Mouse (Mus musculus) CH12.LX (cell line): ENCODE measurements around the gene Cask. TPM values are rescaled to one million over a fixed set of nuclear protein-coding genes. Genes with fewer than 3 reads are reported as not detected.

Source experiments
- DNase-seq: peaks from one replicate; pipeline ENCODE4 v3.0.0-alpha.2; 2013; ENCODE audit errors: extremely low read depth
- H3K27ac ChIP-seq: 2 replicates; pipeline ENCODE4 v1.5.1; 2012; ENCODE audit warnings: low read depth, mild to moderate bottlenecking, control low read depth, moderate library complexity; ENCODE audit not compliant: insufficient read depth
- H3K27me3 ChIP-seq: replicated peaks from 2 replicates; pipeline ENCODE3; 2012; ENCODE audit warnings: inconsistent platforms
- H3K36me3 ChIP-seq, 2 experiments: replicated peaks in 1 of 2; 2 replicates each; pipeline versions ENCODE3 to v1.6.1; 2012; ENCODE audit warnings: inconsistent platforms in 1 of 2, low read length in 1 of 2, mild to moderate bottlenecking in 1 of 2, mixed read lengths in 1 of 2, moderate library complexity in 1 of 2; ENCODE audit not compliant: control insufficient read depth in 1 of 2, insufficient read depth in 1 of 2
- H3K4me1 ChIP-seq, 2 experiments: 2 replicates each; pipeline ENCODE4 v1.6.1; 2012; ENCODE audit warnings: inconsistent platforms in 1 of 2, moderate library complexity in 1 of 2; ENCODE audit not compliant: insufficient read depth in 2 of 2, control insufficient read depth in 1 of 2
- H3K4me2 ChIP-seq: 2 replicates; pipeline ENCODE4 v1.6.1; 2012; ENCODE audit warnings: low read depth, mild to moderate bottlenecking, control low read depth; ENCODE audit not compliant: poor library complexity, insufficient read depth, severe bottlenecking
- H3K4me3 ChIP-seq, 3 experiments: fragments of 150-350 bp in 1 of 3; sonication (generic) in 1 of 3; replicated peaks in 1 of 3; 2 replicates each; pipeline versions ENCODE3 to v1.5.1; 2011 to 2012; ENCODE audit warnings: low read depth in 2 of 3, low read length in 2 of 3, mild to moderate bottlenecking in 2 of 3, moderate library complexity in 2 of 3, control low read depth in 1 of 3, improper control_type of control experiment in 1 of 3, inconsistent platforms in 1 of 3, mixed read lengths in 1 of 3; ENCODE audit not compliant: poor library complexity in 1 of 3
- H3K79me2 ChIP-seq: replicated peaks from 2 replicates; pipeline ENCODE4 v1.6.1; 2012; ENCODE audit warnings: mild to moderate bottlenecking, moderate library complexity; ENCODE audit not compliant: control insufficient read depth, poor library complexity, insufficient read depth, severe bottlenecking; ENCODE audit errors: extremely low read depth
- H3K9ac ChIP-seq: 2 replicates; pipeline ENCODE4 v1.6.1; 2012; ENCODE audit warnings: low read depth, mild to moderate bottlenecking, control low read depth, moderate library complexity; ENCODE audit not compliant: insufficient read depth
- H3K9me3 ChIP-seq: replicated peaks from 2 replicates; pipeline ENCODE3; 2012; ENCODE audit warnings: low read length, inconsistent platforms, mixed read lengths
- BHLHE40 ChIP-seq: IDR thresholded peaks from 2 replicates; pipeline ENCODE4 v1.6.1; 2011; ENCODE audit warnings: mild to moderate bottlenecking, low read depth, low read length, improper control_type of control experiment
- CHD1 ChIP-seq: IDR thresholded peaks from 2 replicates; pipeline ENCODE4 v1.6.1; 2012; ENCODE audit warnings: low read depth, low read length, improper control_type of control experiment, inconsistent platforms
- CHD2 ChIP-seq: IDR thresholded peaks from 2 replicates; pipeline ENCODE4 v1.6.1; 2011; ENCODE audit warnings: low read length, improper control_type of control experiment
- CTCF ChIP-seq, 2 experiments: IDR thresholded peaks in 1 of 2; conservative IDR thresholded peaks in 1 of 2; 2 replicates each; pipeline ENCODE4 v1.5.1; 2011 to 2012; ENCODE audit warnings: low read depth in 2 of 2, low read length in 2 of 2, improper control_type of control experiment in 1 of 2, inconsistent platforms in 1 of 2, mild to moderate bottlenecking in 1 of 2, moderate library complexity in 1 of 2
- E2F4 ChIP-seq: IDR thresholded peaks from 2 replicates; pipeline ENCODE4 v1.6.1; 2011; ENCODE audit warnings: low read depth, low read length, improper control_type of control experiment; ENCODE audit not compliant: insufficient replicate concordance
- EP300 ChIP-seq: IDR thresholded peaks from 2 replicates; pipeline ENCODE4 v1.6.1; 2011; ENCODE audit warnings: low read length, improper control_type of control experiment
- ETS1 ChIP-seq: conservative IDR thresholded peaks from 2 replicates; pipeline ENCODE4 v1.6.1; 2012; ENCODE audit warnings: low read depth, mild to moderate bottlenecking, inconsistent platforms, low read length, improper control_type of control experiment, moderate library complexity
- HCFC1 ChIP-seq: IDR thresholded peaks from 2 replicates; pipeline ENCODE4 v1.6.1; 2012; ENCODE audit warnings: low read depth, mild to moderate bottlenecking, inconsistent platforms, low read length, improper control_type of control experiment
- IRF4 ChIP-seq: IDR thresholded peaks from 2 replicates; pipeline ENCODE4 v1.6.1; 2014; ENCODE audit warnings: low read depth, mild to moderate bottlenecking, inconsistent platforms, low read length, improper control_type of control experiment
- JUND ChIP-seq: conservative IDR thresholded peaks from 2 replicates; pipeline ENCODE4 v1.6.1; 2011; ENCODE audit warnings: low read depth, low read length, improper control_type of control experiment
- KAT2A ChIP-seq: IDR thresholded peaks from 2 replicates; pipeline ENCODE4 v1.6.1; 2012; ENCODE audit warnings: low read length, improper control_type of control experiment, inconsistent platforms; ENCODE audit not compliant: insufficient replicate concordance
- MAFK ChIP-seq: IDR thresholded peaks from 2 replicates; pipeline ENCODE4 v1.6.1; 2011; ENCODE audit warnings: low read length, improper control_type of control experiment; ENCODE audit not compliant: insufficient replicate concordance
- MAX ChIP-seq: IDR thresholded peaks from 2 replicates; pipeline ENCODE4 v1.6.1; 2011; ENCODE audit warnings: low read length, improper control_type of control experiment
- MAZ ChIP-seq: IDR thresholded peaks from 2 replicates; pipeline ENCODE4 v1.6.1; 2012; ENCODE audit warnings: low read depth, mild to moderate bottlenecking, inconsistent platforms, low read length, improper control_type of control experiment, moderate library complexity
- MEF2A ChIP-seq: IDR thresholded peaks from 2 replicates; pipeline ENCODE4 v1.6.1; 2014; ENCODE audit warnings: low read depth, mild to moderate bottlenecking, inconsistent platforms, low read length, improper control_type of control experiment, borderline replicate concordance
- MYC ChIP-seq: IDR thresholded peaks from 2 replicates; pipeline ENCODE4 v1.6.1; 2011; ENCODE audit warnings: low read depth, mild to moderate bottlenecking, improper control_type of control experiment, low read length
- NRF1 ChIP-seq: IDR thresholded peaks from 2 replicates; pipeline ENCODE4 v1.6.1; 2014; ENCODE audit warnings: low read depth, mild to moderate bottlenecking, inconsistent platforms, low read length, improper control_type of control experiment, moderate library complexity
- PAX5 ChIP-seq: IDR thresholded peaks from 2 replicates; pipeline ENCODE4 v1.6.1; 2012; ENCODE audit warnings: low read length, inconsistent platforms, mixed read lengths
- POLR2A ChIP-seq: IDR thresholded peaks from 2 replicates; pipeline ENCODE4 v1.6.1; 2011; ENCODE audit warnings: low read depth, mild to moderate bottlenecking, improper control_type of control experiment, low read length
- RAD21 ChIP-seq: IDR thresholded peaks from 2 replicates; pipeline ENCODE4 v1.6.1; 2011; ENCODE audit warnings: low read depth, mild to moderate bottlenecking, low read length, improper control_type of control experiment, moderate library complexity
- TBP ChIP-seq: conservative IDR thresholded peaks from 2 replicates; pipeline ENCODE4 v1.6.1; 2011; ENCODE audit warnings: low read depth, low read length, improper control_type of control experiment
- TCF12 ChIP-seq: IDR thresholded peaks from 2 replicates; pipeline ENCODE4 v1.6.1; 2014; ENCODE audit warnings: low read depth, mild to moderate bottlenecking, inconsistent platforms, low read length, improper control_type of control experiment
- USF1 ChIP-seq: IDR thresholded peaks from 2 replicates; pipeline ENCODE4 v1.6.1; 2014; ENCODE audit warnings: low read depth, mild to moderate bottlenecking, inconsistent platforms, low read length, improper control_type of control experiment
- USF2 ChIP-seq: conservative IDR thresholded peaks from 2 replicates; pipeline ENCODE4 v1.6.1; 2011; ENCODE audit warnings: low read depth, low read length, improper control_type of control experiment
- ZKSCAN1 ChIP-seq: IDR thresholded peaks from 2 replicates; pipeline ENCODE4 v1.6.1; 2012; ENCODE audit warnings: low read depth, inconsistent platforms, low read length, improper control_type of control experiment, borderline replicate concordance
- dilution Hi-C: fragments of 300-500 bp; cut with MboI; formaldehyde crosslinking; loops from 2 replicates; pipeline ENCODE4 v1.14.3; 2020; ENCODE audit warnings: low sequenced_read_pairs; ENCODE audit not compliant: extremely low pct_unique_long_range_greater_than_20kb, extremely low pct_ligation_motif_present
- in situ Hi-C: fragments of 300-500 bp; cut with MboI; formaldehyde crosslinking; loops from 3 replicates; pipeline ENCODE4 v1.14.3; 2019; ENCODE audit warnings: low sequenced_read_pairs, low pct_ligation_motif_present, low pct_unique_long_range_greater_than_20kb, mixed read lengths
- polyA plus RNA-seq: library from polyadenylated mRNA; unstranded; fragments of >175 nt; gene quantifications from 2 replicates; pipeline ENCODE4 v1.2.1, GENCODE M21; 2012; ENCODE audit warnings: low read depth; ENCODE audit not compliant: insufficient read length
- total RNA-seq, 2 experiments: library from RNA; depleted of rRNA; stranded (reverse); fragments of 300-350 nt in 1 of 2; fragments of >200 nt in 1 of 2; gene quantifications; 2 replicates each; pipeline ENCODE4 v1.2.3; 2012 to 2014

The Cask gene
- 4.0 and 5.0 TPM in 2 replicates for total RNA-seq (2012; rRNA removed)
- total RNA-seq (2014; rRNA removed): 0.40 and 1.0 TPM in 2 replicates
- 0.49 and 1.3 TPM in 2 replicates for polyA plus RNA-seq

GRCm38 (mm10) chrX:13851285-13851684 lies at the start of gene Cask:
TSS of gene Cask (minus strand) at chrX:13851367.
- H3K4me3 ChIP-seq: no peak within 1 kb of the TSS
- DNase-seq: no peak
- H3K9ac ChIP-seq: no peak within 1 kb of the TSS
- H3K4me2 ChIP-seq: no peak within 1 kb of the TSS
- no peak within 1 kb of the TSS for H3K27ac ChIP-seq
- no peaks in the 10 kb centered on the region for H3K79me2 ChIP-seq
- H3K36me3 ChIP-seq: no peaks in the 10 kb centered on the region
- no peaks in the 10 kb centered on the region for H3K27me3 ChIP-seq
- dilution Hi-C loops: no loop called here
- TF ChIP-seq EP300: no peak
- no peak for TF ChIP-seq USF2
- TF ChIP-seq ETS1: no peak
- TF ChIP-seq TBP: no peak
- TF ChIP-seq TCF12: no peak
- no peak for TF ChIP-seq BHLHE40
- no peak for TF ChIP-seq MAZ
- TF ChIP-seq JUND: no peak
- no peak for TF ChIP-seq MEF2A
- no peak for TF ChIP-seq POLR2A
- no peak for TF ChIP-seq KAT2A
- TF ChIP-seq NRF1: no peak
- TF ChIP-seq CHD1: no peak
- H3K4me1 ChIP-seq: no peaks in the 10 kb centered on the region
- peaks cover 3% of the 10 kb centered on the region for H3K9me3 ChIP-seq
- in situ Hi-C loops: no loop called here

- dilution Hi-C loops (no loop called here), in situ Hi-C loops (no loop called here)
- H3K79me2 ChIP-seq: no peaks in the 10 kb centered on the region
- DNase-seq: no peak
- H3K9ac ChIP-seq: no peak overlapping the region
- no peaks in the 10 kb centered on the region for H3K27me3 ChIP-seq
- H3K27ac ChIP-seq: no peak overlapping the region
- H3K4me1 ChIP-seq: no peaks in the 10 kb centered on the region
- H3K4me3 ChIP-seq: no peak overlapping the region
- no peaks in the 10 kb centered on the region for H3K36me3 ChIP-seq
- TF ChIP-seq CHD2 (no peak), JUND (no peak), BHLHE40 (no peak), E2F4 (no peak), HCFC1 (no peak), MAX (no peak), ZKSCAN1 (no peak), CTCF (conservative IDR thresholded peaks at IDR 0.05 in 1 of 2, IDR thresholded peaks at IDR 0.05 in 1 of 2; ENCODE audit: low read depth in 2 of 2, low read length in 2 of 2) (no peak), ETS1 (no peak), IRF4 (no peak), USF1 (no peak), MYC (no peak), MAFK (no peak), RAD21 (no peak), PAX5 (no peak), CHD1 (no peak)
- no peaks in the 10 kb centered on the region for H3K9me3 ChIP-seq
- no peak overlapping the region for H3K4me2 ChIP-seq
Measured at GRCm38 (mm10) chrX:13889976-13890375, 38.8 kb upstream of the Cask start.
